Mouse (Mus musculus) A20 (cell line): ENCODE data around the gene Zfp36l2.

Experiments
- DNase-seq: peaks from one replicate; pipeline ENCODE4 v3.0.0-alpha.2; 2011; ENCODE audit warnings: low read depth, low spot score

Zfp36l2 gene

DNA sequence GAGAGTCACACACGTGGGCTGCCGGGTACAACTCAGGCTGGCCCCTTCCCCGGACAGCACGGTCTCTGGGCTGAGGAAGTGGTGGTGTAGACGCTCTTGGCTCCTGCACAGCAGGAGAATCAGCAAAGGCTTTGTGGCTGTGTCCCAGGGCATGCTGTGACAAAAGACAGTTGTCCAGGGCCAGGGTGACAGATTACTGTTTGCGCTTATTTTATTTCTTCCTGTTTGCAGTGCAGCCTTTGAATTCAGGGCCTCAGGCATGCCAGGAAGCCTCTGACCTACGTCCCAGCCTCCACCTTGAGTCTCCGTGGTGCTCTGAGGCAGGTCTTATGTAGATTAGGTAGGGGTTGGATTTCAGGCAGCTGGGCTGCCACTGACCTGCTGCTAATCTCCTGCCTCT, 10.3 kb downstream of the Zfp36l2 start:
- no peak for DNase-seq

DNA sequence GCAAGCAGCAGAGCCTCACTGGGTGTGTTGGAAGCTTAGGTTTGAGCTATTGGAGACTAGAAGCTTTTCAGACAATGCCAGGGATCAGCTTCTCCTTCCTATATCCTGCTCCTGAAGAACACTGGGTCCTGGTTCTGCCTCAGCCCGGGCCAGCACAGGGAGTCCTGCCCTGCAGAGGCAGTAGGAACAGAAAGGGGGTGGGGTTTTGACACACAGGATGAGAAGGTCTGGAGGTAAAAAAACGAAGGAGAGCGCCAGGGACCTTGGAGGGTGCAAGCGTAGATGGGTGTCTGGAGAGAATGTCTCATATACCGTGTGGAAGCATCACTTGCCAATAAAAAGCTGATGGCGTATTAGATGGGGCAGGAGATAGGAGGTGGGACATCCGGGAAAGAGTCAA, 11.3 kb downstream of the Zfp36l2 start:
- DNase-seq: no peak

DNA sequence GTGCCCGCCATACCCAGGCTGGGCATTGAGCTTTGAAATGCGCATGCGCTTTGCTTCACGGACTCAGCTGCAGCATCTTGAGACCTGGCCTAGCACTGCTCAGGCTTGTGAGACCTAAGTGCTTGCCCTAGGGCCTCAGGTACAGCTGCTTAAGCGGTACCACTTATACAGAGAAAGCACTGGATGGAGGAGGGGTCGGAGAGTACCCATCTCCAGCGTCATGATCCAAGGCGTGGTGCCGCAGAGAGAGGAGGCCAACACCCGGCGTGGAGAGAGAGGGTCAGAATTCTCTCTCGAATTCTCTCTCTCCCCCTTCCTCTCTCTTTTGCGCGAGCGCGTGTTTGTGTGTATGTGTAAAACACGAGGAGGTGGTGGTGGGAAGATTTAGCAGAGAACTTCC, 12.6 kb downstream of the Zfp36l2 start:
- no peak for DNase-seq

DNA sequence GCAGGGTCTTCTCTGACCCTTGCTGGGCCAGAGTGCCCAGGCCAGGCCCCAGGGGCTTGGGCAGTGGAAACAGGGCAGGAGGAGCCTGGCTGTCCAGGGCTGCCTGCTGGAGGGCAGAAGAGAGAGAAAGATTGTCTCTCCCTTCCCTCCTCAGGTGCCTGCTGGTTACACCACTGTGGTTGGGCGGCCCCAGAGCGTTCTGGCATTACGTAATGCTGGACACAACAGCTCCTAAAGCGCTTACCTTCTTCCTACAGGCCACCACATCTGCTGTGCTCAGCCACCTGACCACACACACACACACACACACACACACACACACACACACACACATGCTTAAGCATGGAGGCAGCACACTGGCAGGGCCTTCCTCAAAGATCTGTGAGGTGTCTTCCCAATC, 20.4 kb downstream of the Zfp36l2 start:
- no peak for DNase-seq

DNA sequence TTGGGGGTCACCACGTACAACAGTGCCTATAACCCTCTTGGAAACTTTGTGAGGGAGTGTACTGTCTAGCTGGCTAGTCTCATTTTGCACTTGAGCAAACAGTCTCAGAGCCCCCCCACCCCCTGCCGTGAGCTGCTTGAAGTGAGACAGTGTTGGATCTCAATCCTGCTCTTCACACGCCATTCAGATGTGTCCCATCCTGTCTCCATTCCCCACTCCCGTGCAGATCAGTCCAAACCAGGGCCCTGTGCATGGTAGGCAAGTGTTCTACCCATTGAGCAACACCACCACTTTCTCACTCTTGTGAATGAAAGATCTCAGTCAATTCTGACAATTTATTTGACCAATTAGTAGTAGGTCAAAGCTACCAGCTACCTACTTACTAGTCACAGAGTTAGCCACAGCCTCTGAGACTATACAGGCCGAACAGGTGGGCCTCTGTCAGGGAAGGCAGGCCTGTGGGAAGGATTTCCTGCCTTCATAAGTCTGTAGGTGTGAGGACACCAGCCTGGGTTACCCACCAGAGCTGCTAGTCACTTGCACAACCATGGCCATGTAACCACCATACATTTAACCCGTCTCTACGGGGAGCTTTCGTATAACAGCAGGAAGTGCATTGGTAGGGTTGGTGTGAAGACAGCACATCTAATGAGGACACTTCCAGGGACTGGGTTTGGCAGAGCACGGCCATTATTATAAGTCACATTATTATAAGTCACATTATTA, 21.4 kb downstream of the Zfp36l2 start:
- no peak for DNase-seq

DNA sequence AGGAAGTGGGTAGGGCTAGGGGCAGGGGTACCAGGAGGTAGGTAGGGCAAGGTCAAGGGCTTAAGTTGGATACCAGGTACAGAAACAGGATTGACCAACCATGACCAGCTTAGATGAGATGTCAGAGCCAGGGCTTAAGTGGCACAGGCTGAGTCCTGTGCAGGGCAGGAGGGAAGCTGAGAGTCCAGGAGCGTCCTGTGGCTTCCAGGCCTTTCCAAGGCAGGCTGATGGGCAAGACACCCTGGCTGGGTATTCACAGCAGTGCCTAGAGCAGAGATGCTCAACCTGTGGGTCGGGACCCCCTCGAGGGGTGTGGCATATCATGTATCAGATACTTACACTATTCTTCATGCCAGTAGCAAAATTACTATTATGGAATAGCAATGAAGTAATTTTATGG, 22.0 kb downstream of the Zfp36l2 start:
- DNase-seq: no peak

- DNase-seq: no peak
Measured at GRCm38 (mm10) chr17:84164146-84164545, 23.6 kb downstream of the Zfp36l2 start.

DNA sequence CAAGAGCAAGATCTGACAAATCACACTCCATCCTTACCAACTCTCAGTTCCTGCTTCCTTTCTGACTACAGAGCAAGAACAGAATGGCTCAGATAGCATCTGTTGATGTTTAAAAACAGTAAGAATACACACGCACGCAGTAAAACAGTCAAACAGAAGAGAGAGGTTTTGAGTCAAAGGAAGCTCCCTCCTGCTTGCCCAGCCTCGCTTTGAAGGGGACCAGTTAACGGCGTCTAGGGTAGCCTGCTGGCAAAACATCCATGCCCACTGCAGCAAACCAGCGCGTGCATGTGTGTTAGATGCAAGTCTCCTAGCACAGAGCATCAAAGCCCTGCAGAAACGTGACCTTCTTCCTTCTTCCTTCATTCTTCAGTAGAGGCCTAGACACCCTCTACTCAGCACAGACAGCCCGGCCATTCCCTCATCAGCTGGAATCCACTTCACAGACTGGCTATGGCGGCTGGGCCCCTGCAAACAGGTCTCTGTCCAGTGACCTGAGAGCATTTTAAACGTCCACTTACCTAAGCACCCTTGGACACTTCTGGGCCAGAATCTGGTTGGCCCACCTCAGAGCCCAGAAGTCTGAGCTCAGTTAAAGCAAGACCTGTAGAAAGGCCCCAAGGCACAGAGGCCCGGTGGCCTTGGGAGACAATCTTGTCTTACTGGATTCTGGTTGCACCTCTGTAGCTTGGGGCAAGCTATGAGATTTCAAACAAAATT, 24.5 kb downstream of the Zfp36l2 start:
- DNase-seq: no peak

DNA sequence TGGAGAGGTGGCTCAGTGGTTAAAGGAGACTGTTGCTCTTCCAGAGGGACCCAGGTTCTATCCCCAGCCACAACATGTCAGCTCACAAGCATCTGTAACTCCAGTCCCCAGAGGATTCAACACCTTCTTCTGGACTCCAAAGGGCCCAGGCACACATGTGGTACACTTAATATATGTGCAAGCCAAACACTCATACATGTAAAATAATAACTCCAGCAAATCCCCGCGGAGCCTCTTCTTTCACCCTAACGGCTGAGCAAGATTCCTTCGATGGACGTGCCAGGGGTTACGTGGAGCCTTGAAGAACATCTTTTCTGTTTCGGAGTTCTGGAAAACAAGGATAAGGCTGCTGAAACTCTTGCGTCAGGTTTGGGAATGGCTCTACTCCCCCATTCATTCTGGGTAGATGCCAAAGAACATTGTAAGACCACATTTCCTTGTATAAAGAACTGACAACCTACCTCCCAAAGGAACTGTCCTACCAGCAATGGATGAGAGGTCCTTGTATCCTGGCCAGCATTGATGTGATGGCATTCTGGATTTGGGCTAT, 25.5 kb downstream of the Zfp36l2 start:
- DNase-seq: no peak

DNA sequence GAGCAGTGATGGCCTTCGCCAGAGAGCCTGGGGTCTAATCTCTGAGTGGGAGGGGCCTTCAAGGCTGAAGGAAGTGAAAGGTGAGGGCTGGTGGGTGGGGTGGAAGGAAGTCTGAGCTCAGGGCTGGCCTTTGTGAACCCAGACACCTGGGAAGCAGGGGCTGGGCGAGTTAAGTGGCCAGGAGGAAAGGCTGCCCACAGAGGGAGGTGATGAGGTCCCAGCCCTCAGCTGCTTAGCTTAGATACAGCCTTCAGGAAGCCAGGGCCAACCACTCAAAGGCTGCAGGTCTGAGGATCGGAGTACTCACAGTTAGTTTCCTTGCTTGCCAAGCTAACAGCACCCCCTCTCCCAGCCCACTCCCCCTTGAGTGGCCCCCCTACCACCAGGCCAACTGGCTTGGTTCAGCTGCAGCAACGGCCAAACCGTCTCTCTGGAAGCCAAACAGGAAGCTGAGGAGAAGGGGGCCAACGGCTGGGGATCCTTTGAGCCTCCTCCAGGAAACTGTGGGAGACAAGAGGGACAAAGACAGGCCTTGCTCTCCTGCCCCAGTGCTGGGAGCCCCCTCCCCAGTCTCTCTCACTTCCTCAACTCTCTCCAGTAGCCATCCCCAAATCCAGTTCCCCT, 26.4 kb downstream of the Zfp36l2 start:
- DNase-seq: no peak

DNA sequence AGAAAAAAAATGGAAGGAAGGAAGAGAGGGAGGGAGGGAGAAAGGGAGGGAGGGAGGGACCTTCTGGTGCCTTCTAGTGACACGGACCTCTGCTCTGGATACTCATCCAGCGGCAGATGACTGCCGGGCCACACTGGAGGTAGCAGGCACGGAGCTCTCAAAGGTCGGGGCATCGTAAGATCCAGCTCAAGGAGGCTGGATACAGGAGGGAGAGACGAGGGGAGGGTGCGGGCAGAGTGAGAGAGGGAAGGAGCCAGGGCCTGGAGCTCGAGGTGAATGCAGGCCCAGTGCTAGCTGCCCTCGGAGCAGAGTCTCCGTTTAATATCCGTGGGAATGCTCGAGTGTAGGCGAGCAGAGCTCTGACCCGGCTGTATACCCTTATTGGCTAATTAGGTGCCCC, 28.9 kb downstream of the Zfp36l2 start:
- DNase-seq: no peak

- no peak for DNase-seq
Measured at GRCm38 (mm10) chr17:84158461-84158795, 29.3 kb downstream of the Zfp36l2 start.

GRCm38 (mm10) chr17:84157743-84158460, 29.8 kb downstream of the Zfp36l2 start:
- no peak for DNase-seq

GRCm38 (mm10) chr17:84156748-84157742, 30.7 kb downstream of the Zfp36l2 start:
- no peak for DNase-seq

GRCm38 (mm10) chr17:84156227-84156573, 31.5 kb downstream of the Zfp36l2 start:
- DNase-seq: no peak

- DNase-seq: no peak
Measured at GRCm38 (mm10) chr17:84155516-84156226, 32.1 kb downstream of the Zfp36l2 start.

DNA sequence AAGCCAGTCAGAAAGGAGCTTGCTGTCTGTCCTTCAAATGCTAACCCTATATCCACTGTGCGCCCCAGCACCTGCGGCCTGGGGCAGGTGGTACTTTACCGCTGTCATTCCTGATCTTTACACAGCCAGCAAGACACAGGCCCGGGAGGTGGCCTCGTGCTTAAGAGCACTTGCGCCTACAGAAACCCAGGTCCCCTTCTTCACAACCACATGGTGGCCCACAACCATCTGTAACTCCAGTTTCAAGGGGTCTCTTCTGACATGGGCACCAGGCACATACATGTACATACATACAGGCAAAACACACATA, 32.8 kb downstream of the Zfp36l2 start:
- no peak for DNase-seq

DNA sequence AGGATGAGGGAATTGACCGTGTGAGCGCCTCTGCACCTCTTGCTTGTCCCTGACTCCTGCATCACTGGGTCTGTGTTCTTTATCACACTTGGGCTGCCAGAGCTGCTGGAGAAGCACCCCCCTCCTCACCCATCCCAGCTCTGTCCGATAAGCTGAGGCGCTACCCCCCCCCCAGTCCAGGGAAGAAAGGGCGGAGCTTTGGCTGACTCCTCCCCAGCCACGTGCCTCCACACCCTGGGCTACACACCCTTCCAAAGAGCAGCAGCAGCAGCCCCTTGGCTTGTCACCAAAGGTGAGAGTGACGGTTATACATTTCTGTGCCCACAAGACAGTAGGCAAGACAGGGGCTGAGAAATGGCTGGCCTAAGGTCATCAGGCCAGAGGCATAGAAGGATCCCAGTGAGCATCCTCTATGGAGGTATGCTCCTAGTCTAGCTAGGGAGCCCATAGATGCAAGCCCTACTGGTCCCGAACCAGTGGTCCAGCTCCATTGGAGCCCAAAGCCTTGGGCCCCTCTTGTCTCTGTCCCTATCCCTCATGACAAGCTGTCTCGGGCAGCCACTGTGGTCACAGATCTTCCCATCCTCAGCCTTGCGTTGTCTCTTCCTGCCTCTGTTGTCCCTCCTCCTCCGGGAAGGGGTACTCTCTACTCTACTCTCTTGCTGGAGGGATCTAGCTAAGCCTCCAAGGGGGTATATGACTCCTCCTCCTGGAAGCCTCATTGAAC, 33.3 kb downstream of the Zfp36l2 start:
- no peak for DNase-seq

DNA sequence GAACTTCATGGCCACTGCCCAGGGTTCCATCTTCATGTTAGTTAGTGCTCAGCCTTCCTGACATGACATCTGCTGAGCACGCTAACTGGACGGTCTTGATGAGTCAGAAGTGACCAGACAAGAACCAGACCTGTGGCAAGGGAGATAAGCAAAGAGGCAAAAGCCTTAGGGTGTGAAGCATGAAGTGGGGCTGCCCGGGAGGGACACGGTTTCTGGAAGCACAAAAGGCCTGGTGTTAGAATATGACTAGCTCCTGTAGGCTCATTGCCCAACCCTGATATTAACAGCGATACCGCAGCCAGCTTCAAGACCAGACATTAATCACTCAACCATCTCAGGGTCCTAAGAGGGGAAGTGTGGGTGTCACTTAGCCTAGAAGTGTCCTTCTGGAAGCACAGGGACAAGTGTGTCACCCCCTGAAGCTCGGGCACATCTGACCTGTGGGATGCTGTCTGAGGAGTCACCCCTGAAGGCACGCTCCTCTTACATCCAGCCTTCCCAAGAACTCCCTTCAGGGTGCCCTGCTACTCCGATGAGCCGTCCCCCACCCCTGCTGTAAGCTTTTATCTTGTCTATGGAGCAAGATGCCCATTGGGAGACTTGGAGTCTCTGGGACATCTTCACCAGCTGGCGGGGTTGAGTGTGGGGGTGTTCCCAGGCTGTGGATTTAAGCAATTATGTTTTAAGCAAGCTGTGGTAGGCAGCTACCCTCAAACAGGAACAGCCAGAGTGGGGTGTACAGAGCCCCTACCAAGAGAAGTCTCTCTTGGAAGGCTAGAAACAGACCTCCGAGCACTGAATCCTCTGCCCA, 34.6 kb downstream of the Zfp36l2 start:
- DNase-seq: no peak
